Mouse (Mus musculus) E14TG2a.4 (cell line): ENCODE results near the gene Nkain1.

Experiments used
- CTCF ChIP-seq: conservative IDR thresholded peaks from 2 replicates; pipeline ENCODE4 v1.5.1; 2014; ENCODE audit warnings: low read length
- NANOG ChIP-seq: IDR thresholded peaks from 2 replicates; pipeline ENCODE4 v1.6.1; 2014; ENCODE audit warnings: borderline replicate concordance, low read length, mixed read lengths

DNA sequence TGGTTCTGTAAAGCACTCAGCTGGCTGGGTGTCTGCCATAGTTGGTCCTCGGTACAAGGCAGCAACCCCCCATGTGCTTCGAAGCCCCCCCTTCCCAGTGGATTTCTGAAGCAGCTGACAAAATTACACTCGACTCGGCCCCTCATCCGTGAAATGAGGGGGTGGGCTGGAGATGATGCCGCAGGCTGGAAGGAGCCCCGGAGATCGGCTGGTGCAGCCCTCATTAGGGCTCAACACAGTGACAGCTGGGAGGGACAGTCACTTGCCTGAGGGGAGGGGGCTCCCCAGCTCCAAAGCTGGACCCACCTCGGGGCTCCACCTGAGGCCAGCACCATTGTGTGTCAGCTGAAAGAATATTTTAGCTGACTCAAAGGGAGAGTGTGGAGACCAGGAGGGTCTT lies 29.6 kb downstream of the Nkain1 start:
- TF ChIP-seq CTCF = no peak
- TF ChIP-seq NANOG = no peak
